ENCODE assay signal across 16 mouse cellular contexts in genomic region chr12:91880431-91880830, GRCm38 (mm10).
"Had no signal": no experiment of that assay in that cellular context is flagged by ENCODE, and none has a peak within 500 bp of the region (broad histone marks: within the 10 kb centered on the region; RNA-seq: fewer than 3 reads in every experiment).

No protein-coding gene starts in this region.

- H3K4me3 ChIP-seq: left cerebral cortex, adult 2 months; liver, embryonic 13.5 days; neural tube, embryonic 12.5 days; neural tube, embryonic 15.5 days had no signal

- H3K9ac ChIP-seq: liver, embryonic 13.5 days; neural tube, embryonic 12.5 days; neural tube, embryonic 15.5 days had no signal

- H3K4me2 ChIP-seq: liver, embryonic 13.5 days; midbrain, embryonic 11.5 days; neural tube, embryonic 12.5 days; neural tube, embryonic 15.5 days had no signal

- H3K9me3 ChIP-seq: liver, embryonic 13.5 days; neural tube, embryonic 12.5 days; neural tube, embryonic 15.5 days had no signal

- H3K27me3 ChIP-seq: liver, embryonic 13.5 days; neural tube, embryonic 12.5 days; neural tube, embryonic 15.5 days had no signal

- DNase-seq: kidney, adult 2 months; kidney, postnatal 10 days; kidney, postnatal 36 days; layer of hippocampus, postnatal 36 days; liver, embryonic 13.5 days; lung, adult 2 months; lung, postnatal 14 days; lung, postnatal 4 days; midbrain, embryonic 14.5 days; thymus, adult 2 months had no signal

- ATAC-seq: intestine, postnatal 0 days had no signal

- H3K4me1 ChIP-seq: liver, embryonic 13.5 days had no signal

- H3K27ac ChIP-seq: left cerebral cortex, adult 2 months; liver, embryonic 13.5 days; neural tube, embryonic 12.5 days; neural tube, embryonic 15.5 days; stomach, postnatal 0 days had no signal

- H3K36me3 ChIP-seq: liver, embryonic 13.5 days; neural tube, embryonic 12.5 days; neural tube, embryonic 15.5 days had no signal
